Mouse (Mus musculus): ENCODE results near the gene Pard6a.
A peak's percentile ranks its signal among the peaks of the same experiment; 100 is the strongest.

DNA sequence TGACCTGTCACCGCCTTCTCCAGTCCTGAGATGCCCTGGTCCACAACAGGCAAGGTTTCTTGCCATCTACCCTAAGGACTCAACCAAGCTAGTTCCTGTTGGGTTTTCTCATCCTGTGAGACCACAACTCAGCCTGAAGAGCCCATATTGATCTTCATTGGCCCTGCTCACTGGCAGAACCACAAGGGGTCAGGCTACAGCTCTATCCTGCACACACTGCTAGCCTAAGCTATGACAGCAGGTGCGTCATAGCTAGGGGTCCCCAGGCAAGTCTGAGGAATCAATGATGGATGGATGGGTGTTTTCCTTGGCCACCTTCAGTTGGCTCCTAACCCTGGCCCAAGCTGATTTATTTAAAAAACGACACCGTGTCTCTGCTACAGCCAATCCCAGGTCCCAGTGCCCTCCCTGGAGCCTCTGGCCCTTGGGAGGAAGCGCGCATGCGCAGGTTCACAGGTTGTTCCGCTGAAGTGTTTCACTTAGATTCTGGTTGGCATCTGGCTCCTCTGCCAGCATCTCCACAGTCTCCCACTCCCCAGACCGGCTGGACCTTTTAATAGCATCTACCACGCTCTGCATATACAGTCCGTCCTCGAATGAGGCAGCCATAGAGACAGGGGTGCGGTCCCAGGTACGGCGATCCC is 15.5 kb downstream of the Pard6a start:
- TF ChIP-seq CTCF (IDR thresholded peaks at IDR 0.05; ENCODE audit: low read depth) (0 out of 2 replicates have a peak, but pooled peaks have one; percentile 3), EP300 (IDR thresholded peaks at IDR 0.05; ENCODE audit: low read depth) (no peak)

Measured in heart, postnatal 0 days (tissue).